Mouse (Mus musculus) thymus, postnatal 14 days (tissue): Measurements from ENCODE around the gene Ppp2r2c.

Source experiments
- DNase-seq: peaks from one replicate; pipeline ENCODE4 v3.0.0; 2021

Ppp2r2c gene

GRCm38 (mm10) chr5:36988781-36989624, 120.7 kb downstream of the Ppp2r2c start, which contains the start of gene Wfs1:
Gene Wfs1, minus strand, starts transcription at chr5:36989205.
- peak; percentile 94 for DNase-seq

DNA sequence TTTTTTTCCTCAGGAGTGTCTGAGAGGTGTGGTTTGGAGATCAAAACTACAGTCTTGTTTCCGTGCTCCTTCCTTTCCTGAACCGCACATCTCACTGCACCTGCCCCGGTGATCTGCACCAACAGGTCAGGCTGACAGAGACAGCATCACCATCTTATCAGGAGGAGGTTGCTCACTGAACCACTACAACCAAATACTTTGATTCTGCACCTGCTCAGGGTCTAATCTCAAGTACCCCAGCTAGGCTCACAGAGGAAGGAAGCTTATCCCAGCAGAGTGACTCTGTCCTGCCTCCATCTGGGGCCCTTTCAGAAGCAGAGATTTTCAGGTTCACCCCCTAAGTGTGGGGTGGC, 121.3 kb downstream of the Ppp2r2c start:
- peak; percentile 40 for DNase-seq

- no peak for DNase-seq
These were observed 121.9 kb downstream of the Ppp2r2c start for GRCm38 (mm10) chr5:36990196-36990595.

- no peak for DNase-seq
These were observed 122.5 kb downstream of the Ppp2r2c start for GRCm38 (mm10) chr5:36990631-36991350.

DNA sequence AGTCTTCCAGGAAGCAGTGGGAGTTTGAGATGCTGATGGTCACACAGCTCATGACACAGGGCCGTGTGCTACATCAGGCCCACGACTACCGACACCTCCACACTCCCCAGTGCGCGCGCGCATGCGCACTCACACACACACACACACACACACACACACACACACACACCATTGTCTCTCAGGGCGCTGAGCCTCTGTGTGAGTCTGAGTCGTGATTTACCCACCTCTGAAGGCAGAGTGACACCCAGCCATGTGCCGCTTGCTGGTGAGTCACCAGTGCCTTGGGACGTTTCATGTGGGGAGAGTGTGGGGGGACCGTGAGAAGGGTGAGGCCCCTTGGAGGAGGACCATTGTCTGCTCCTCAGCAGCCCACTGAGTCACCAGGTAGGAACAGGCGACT, 128.1 kb downstream of the Ppp2r2c start:
- DNase-seq = no peak

DNA sequence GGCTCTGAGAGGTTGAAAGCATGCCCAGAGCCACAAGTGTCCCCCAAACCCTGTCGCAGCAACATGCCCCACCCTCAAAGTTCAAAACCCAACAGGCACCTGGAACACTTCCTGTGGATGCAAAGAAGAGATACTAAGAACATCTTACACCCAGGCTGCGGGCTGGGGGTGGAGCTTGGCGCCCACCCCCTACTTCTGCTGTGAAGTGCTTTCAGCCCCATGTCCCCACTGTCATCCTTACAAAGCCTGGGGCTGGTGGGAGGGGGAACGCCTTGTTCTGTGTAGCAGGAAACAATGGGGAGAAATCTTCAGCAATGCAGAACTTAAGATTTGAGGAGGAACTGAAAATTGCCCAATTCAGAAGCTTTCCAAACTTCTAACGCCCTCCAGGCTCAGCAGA, 129.7 kb downstream of the Ppp2r2c start:
- peak; percentile 77 for DNase-seq

DNA sequence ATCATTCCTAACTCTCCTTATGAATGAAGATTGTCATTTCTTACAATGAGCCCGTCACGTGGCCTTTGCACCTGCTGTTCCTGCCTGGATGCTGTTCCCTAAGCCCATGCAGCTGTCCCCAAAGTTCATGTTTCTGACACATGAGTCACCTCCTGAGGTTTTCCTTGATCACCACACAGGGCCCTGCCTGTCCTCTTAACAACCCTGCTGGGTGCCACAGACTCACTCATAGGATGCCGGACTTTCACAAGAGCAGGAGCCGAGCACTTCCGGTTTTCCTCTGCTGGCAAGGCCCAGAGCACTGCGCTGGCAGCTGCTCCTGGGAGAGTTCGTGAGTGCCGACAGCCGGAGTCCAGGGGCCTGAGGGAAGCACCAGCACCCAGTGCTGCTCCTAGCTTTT, 132.7 kb downstream of the Ppp2r2c start:
- no peak for DNase-seq

DNA sequence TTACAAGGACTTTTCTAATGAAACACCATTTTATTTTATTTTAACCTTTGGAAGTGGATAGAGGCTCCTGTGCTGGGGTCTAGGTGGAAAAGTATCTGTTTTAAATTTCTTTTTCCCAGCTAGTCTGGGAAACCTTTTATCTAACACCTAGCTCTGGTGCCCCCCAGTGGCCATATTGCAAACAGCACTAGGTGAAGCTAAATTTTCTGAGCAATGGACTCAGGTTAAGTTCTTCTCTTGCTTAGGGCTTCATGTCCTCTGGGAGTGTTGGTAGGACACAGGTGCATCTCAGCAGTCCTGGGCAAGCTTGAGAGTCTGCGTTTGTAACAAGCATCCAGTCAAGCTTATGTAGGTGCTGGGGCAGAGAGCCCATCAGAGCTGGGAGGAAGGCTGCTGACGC, 133.7 kb downstream of the Ppp2r2c start:
- DNase-seq = peak; percentile 83
